Mouse (Mus musculus) cerebellum, postnatal 4 days (tissue): ENCODE results near the gene Tacc2.

ENCODE experiments used
- DNase-seq, 2 experiments: peaks; one replicate each; pipeline ENCODE4 v3.0.0; 2022; ENCODE audit warnings: low spot score in 2 of 2, mixed read lengths in 1 of 2

Gene Tacc2

GRCm38 (mm10) chr7:130681798-130682197 is 104.6 kb downstream of the Tacc2 start:
- DNase-seq, result no peak

GRCm38 (mm10) chr7:130688601-130689000 is 111.4 kb downstream of the Tacc2 start:
- DNase-seq, result no peak

- DNase-seq, result no peak
Measured at GRCm38 (mm10) chr7:130690869-130691268, 113.6 kb downstream of the Tacc2 start.

- no peak for DNase-seq
Measured at GRCm38 (mm10) chr7:130691931-130692330, 114.7 kb downstream of the Tacc2 start.

DNA sequence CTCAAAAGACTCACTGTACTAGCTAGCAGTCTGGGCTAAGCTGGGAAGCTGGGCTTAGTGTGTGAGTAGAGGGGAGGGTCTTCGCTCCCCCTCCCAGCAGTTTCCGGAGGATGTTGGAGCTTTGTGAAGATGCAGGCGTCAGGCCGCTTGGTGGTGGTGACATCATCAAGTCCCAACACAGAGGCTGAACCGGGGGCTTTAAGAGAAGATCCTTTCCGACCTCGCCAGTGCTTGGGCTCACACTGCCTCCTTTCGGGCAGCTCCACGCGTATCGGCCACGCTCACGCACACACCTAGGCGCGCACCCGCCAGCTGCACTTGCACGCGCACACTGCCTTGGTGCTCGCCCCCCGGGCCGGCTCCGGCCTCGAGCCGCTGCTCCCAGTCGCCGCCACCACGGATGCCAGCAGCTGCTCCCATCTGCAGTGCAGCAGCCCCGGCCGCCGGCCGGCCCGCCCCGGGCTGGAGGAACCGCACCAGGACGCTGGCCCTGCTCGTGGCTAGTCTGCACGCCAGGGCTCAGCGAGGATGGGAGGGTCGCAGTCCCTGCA is 115.2 kb downstream of the Tacc2 start:
- DNase-seq, result peak; percentile 62 to 81

- peak in 1 of 2 experiments; percentile 42 for DNase-seq
Measured at GRCm38 (mm10) chr7:130692943-130693799, 115.9 kb downstream of the Tacc2 start.

- peak in 1 of 2 experiments; percentile 47 for DNase-seq
Measured at GRCm38 (mm10) chr7:130693800-130694193, 116.6 kb downstream of the Tacc2 start.

- no peak for DNase-seq
Measured at GRCm38 (mm10) chr7:130695669-130696338, 118.6 kb downstream of the Tacc2 start.

- DNase-seq, result no peak
Measured at GRCm38 (mm10) chr7:130696347-130697234, 119.4 kb downstream of the Tacc2 start.

GRCm38 (mm10) chr7:130698480-130698879 is 121.2 kb downstream of the Tacc2 start:
- DNase-seq, result no peak

- no peak for DNase-seq
Measured at GRCm38 (mm10) chr7:130701336-130701735, 124.1 kb downstream of the Tacc2 start.

DNA sequence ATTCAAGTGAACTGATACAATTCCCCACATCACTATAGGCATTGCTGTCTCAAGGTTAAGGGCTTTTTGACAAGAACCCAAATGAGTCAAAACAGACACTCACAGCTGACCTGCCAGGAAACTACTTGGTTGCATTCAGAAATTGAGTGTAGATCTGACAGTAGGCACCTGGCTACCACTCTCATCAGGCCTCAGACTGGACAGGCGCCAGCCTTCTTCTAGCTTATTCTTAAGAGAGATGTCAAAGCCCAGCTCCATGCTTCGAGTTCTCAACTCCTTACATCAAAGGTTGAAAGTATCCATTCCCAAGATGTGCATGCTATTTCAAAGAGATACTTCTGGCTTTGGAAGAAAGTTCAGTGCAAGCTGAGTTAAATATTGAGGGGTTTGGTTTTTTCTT is 128.0 kb downstream of the Tacc2 start:
- no peak for DNase-seq

- DNase-seq, result no peak
Measured at GRCm38 (mm10) chr7:130708940-130709339, 131.7 kb downstream of the Tacc2 start.

DNA sequence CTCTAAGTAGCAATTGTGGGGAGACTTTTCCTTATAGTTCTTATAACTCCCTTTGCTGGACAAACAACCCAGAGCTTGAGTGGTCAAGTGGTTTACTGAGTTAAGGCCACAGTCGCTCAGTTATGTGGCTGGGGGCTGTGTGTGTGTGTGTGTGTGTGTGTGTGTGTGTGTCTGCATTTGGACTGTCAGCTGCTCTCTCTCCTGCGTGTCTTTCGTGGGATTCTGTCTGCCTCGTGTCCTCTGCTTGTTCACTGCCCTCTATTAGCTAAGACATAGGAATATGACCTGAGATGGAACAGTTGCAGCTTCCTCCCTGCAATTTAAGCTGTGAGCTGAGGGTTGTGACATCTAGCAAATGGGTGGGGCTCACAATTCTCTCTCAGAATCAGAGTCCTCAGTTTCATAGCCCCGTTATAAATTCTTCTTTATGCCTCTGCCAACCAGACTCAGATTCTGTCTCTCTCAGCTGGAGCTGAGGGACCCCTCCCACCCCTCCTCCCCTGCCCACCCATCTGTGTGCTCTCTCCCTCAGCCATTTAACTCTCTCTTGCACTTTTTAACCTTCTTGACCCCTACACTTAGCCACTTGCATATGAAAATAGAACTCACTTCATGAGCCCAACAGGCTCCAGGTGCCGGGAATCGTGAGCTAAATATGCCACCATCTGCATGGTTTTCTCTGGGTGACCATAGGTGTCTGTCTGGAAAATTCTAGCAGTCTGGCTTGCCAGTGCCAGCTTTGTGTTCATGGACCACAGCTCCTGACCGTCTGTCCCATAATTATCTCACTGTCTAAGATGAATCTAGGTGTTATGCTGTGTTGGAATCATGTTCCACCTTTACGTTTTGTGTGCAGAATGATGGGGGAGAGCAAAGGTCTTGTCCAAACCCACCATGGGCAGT is 132.4 kb downstream of the Tacc2 start:
- no peak for DNase-seq

DNA sequence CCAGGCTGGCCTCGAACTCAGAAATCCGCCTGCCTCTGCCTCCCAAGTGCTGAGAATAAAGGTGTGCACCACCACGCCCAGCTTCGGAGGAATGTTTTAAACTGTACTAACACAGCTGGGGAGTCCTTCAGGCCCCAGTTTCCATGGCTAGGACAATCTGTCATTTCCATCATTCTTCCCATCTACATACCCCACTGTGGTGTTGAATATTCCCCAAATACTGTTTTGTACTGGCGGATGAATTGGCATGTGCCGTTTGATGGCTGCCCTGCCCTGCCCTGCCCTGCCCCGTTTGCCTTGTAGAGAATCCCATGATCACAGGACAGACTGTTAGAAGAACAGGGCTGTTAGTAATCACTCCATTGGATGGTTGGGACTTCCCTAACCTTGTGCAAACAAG is 134.6 kb downstream of the Tacc2 start:
- DNase-seq, result no peak

- DNase-seq, result no peak
Measured at GRCm38 (mm10) chr7:130713319-130713718, 136.1 kb downstream of the Tacc2 start.

DNA sequence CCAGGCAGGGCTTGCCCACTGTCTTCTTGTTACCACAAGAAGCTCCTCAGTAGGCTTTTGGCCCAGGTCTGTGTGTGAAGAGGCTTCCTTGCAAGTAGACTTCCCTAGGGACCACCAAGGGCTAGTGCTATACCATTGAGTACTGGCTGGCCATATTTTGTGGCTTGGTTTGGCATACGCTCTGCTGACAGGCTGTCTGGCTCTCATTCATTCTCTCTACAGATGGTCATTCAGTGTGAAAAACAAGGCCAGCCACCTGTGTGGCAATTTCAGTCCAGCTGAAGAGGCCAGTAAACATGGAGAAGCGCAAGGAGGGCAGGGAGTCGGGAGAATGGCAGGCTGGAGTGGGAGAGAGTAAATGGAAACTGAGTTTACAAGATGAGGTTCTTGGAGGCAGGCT is 138.2 kb downstream of the Tacc2 start:
- peak in 1 of 2 experiments; percentile 29 for DNase-seq

GRCm38 (mm10) chr7:130716341-130716740 is 139.1 kb downstream of the Tacc2 start:
- no peak for DNase-seq

- DNase-seq, result no peak
Measured at GRCm38 (mm10) chr7:130716989-130717388, 139.8 kb downstream of the Tacc2 start.

DNA sequence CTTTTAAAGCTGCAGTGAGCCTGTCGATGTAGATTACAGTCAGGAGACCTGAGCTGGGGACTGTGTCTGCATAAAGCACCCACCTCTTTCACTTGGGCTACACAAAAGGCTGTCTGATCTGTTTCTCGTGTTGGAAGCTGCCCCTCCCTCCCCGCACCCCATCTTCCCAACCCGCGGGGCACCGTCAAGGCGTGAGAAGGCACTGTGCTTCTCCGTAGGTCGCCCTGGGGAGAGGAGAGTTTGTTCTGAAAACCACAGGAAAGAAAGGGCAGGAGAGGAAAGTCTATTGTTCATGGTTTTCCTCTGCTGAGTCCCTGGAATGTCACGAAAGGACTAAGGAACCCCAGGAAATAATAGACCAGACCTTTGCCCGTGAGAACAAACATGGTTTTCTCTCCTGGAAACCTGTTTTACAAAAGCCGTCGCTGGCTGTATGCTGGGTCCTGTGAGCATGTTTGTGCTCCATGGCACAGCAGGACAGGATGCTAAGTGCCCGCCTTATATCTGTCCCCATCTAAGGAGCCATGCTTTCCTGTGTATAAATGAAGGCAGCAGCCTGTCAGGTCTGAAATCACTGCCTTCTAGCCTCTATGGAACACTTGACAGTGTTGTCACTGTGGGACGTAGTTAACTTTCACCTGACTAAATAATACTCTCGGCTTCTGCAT is 142.8 kb downstream of the Tacc2 start:
- no peak for DNase-seq
